Mouse (Mus musculus) CH12.LX (cell line): ENCODE measurements around the gene Asxl1.

Source experiments
- CTCF ChIP-seq, 2 experiments: IDR thresholded peaks in 1 of 2; conservative IDR thresholded peaks in 1 of 2; 2 replicates each; pipeline ENCODE4 v1.5.1; 2011 to 2012; ENCODE audit warnings: low read depth in 2 of 2, low read length in 2 of 2, improper control_type of control experiment in 1 of 2, inconsistent platforms in 1 of 2, mild to moderate bottlenecking in 1 of 2, moderate library complexity in 1 of 2
- POLR2A ChIP-seq: IDR thresholded peaks from 2 replicates; pipeline ENCODE4 v1.6.1; 2011; ENCODE audit warnings: low read depth, mild to moderate bottlenecking, improper control_type of control experiment, low read length

DNA sequence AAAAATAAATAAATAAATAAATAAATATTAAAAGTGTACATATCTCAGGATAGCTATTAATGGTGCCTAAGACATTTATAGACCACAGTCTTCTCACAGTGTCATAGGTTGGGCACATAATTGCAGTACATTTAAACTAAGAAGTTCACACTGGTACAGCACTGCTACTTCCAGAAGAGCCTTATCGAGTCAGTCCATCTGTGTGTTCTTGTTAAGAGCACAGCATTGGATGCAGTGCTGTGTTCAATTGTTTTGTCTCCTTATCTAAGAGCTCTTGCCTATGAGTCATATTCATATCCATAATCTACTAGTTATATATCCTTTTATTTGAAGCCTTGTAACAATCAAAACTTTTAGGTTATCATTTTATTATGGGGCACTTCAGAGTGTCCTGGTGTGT, 34.9 kb downstream of the Asxl1 start:
- TF ChIP-seq POLR2A (no peak), CTCF (conservative IDR thresholded peaks at IDR 0.05 in 1 of 2, IDR thresholded peaks at IDR 0.05 in 1 of 2; ENCODE audit: low read depth in 2 of 2, low read length in 2 of 2) (no peak)
